Mouse (Mus musculus) granulocyte monocyte progenitor cell, adult 5-6 weeks (primary cell): ENCODE data around the gene Asf1b. TPM values are rescaled to one million over a fixed set of nuclear protein-coding genes. Genes with fewer than 3 reads are reported as not detected.
"Not testable (repeated sequence)": the region's sequence is repeated elsewhere in the genome, so short reads cannot be mapped to it uniquely, and the experiment has no call there.

Experiments used
- ATAC-seq: replicated peaks from 2 replicates; pipeline ENCODE4 v1.8.0; 2016; ENCODE audit warnings: mild to moderate bottlenecking, moderate TSS enrichment, inconsistent platforms; ENCODE audit not compliant: poor library complexity, severe bottlenecking
- total RNA-seq, 2 experiments: library from RNA; stranded (forward) in 1 of 2; stranded (reverse) in 1 of 2; fragments of 200-712, 200-1000 nt in 1 of 2; fragments of >200 nt in 1 of 2; fragmentation: Nextera tagmentation in 1 of 2; gene quantifications; 2 replicates each; pipeline ENCODE4 v1.2.3; 2014 to 2017

Asf1b gene
- total RNA-seq, 2 experiments from 2014 or later: 33.2 to 36.8 TPM

GRCm38 (mm10) chr8:83992488-83992887 lies 37.2 kb downstream of the Asf1b start:
- no peak for ATAC-seq

GRCm38 (mm10) chr8:83994030-83994429 lies 38.7 kb downstream of the Asf1b start:
- no peak for ATAC-seq

GRCm38 (mm10) chr8:83995973-83996372 lies 40.7 kb downstream of the Asf1b start:
- ATAC-seq: no peak

DNA sequence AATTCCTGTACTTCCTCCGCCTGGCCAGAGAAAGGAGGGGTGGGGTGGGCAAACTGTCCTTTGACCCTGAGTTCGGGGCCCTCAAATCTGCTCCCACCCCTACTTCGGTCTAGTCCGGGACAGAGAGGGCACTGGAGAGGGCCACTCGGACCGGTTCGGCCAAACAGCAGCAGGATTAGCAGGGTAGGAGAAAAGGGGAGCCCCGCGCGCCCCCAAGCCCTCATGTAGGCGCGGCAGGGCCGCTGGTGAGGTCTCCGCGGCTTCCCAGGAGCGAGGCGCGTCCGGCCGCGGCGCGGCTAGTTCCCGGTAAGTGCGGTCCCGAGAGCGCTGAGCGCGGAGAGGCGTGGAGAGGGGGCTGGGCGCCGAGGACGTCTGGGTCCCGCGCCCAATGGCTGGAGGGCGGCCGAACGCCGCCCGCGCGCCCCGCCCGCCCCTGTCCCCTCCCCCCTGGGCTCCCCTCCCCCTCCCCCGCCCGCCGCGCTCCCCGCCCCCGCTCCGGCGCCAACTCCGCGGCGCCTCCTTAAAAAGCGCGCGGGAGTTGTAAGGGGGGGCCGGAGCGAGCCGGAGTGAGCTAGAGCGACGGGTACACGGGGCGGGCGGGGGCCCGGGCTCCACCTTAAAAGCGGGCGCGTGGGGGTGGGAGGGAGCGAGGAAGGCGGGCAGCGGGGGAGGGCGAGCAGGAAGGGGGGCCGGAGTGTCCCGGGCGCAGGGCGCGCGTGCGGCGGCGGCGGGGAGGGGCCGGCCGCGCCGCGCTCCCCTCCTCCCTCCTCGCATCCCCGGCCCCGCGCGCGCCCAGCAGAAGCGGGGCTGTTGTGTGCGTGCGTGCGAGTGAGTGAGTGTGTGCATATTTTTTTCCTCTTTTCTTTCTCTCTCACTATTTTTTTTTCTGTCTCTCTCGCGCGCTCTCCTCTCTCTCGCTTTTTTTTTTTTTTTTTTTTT lies 41.5 kb downstream of the Asf1b start:
- peak; percentile 69 for ATAC-seq

DNA sequence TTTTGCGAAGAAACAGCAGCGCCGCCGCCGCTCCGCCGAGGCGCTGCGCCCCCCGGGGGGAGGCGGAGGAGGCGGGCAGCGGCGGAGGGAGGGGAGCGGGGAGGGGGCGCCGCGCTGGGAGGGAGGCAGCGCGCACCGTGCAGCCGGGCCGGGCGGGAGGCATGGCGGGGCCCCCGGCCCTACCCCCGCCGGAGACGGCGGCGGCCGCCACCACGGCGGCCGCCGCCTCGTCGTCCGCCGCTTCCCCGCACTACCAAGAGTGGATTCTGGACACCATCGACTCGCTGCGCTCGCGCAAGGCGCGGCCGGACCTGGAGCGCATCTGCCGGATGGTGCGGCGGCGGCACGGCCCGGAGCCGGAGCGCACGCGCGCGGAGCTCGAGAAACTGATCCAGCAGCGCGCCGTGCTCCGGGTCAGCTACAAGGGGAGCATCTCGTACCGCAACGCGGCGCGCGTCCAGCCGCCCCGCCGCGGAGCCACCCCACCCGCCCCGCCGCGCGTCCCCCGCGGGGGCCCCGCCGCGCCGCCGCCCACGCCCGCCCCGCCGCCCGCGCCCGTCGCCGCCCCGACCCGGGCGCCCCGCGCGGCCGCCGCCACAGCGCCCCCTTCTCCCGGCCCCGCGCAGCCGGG lies 42.3 kb downstream of the Asf1b start, which contains the start of gene Samd1:
Gene Samd1 (plus strand): TSS at position 162 of the 631 bp plus-strand sequence.
- ATAC-seq: no peak

GRCm38 (mm10) chr8:83998231-83999056 lies 43.1 kb downstream of the Asf1b start:
- ATAC-seq: peak; percentile 62

- no peak for ATAC-seq
Measured at GRCm38 (mm10) chr8:83999057-83999705, 43.9 kb downstream of the Asf1b start.

- ATAC-seq: no peak
Measured at GRCm38 (mm10) chr8:83999825-84000224, 44.5 kb downstream of the Asf1b start.

DNA sequence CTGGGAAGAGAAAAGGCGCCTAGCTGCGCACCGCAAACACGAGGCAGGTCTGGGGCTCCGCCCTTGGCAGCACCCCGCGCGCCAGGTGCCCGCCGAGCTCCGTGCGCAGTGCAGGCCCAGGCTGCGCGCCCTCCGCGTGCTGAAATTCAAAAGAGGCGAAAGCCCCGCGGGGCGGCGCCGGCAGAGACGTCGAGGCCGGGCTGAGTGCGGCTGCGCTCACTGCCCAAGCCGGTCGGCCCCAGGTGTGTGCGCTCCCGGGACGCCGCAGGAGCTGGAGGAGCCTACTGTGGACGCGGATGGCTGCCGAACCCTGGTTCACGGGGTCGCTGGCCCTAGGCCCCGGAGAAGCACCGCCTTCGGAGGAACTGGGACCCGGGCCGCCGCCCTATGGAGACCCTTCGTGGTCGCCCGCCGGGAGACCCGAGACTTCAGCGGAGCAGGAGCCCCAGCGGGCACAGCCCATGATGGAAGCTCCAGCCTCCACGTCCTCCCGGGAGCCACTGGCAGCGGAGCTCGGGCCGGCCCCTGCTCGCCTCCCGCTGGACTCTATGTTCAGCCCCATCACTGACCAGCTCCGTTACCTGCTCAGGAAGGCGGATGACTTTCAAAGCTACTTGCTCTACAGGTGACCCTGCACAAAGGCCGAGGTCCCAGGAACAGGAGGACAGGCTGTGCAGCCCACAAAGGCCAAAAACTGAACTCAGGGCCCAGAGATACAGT lies 46.1 kb downstream of the Asf1b start, which contains the start of gene 1700067K01Rik:
Gene 1700067K01Rik (plus strand): TSS at position 222 of the 720 bp plus-strand sequence.
- no peak for ATAC-seq

DNA sequence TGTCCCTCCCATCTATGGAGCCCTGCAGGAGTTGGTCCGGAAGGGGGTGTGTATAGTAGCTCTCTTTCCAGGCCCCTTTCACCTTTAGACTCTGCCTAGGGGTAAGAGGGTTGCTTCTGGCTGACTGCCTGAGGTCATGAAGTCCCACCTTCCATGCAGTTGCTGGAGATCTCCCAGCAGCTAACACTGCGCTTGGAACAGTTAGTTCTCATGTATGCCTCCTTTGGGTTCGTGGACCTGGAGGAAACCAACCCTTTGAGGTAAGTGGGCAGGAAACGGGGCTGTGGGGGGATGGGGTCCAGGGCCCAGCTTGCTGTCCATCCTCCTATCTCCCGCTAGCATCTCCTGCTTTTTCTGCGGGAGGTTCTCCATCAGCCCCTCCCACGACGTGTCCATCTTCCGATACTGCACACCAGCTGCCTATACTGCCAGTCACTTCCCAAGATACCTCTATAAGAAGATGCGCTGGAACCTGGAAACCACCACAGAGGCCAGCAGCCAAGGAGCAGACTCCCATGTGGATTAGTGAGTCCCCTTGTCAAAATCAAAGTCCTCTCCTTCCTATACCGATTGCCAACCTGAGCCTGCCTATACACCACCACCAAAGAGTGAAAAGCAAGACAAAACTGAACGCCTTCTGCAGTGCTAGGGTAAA lies 47.8 kb downstream of the Asf1b start:
- ATAC-seq: no peak

GRCm38 (mm10) chr8:84003612-84004246 lies 48.4 kb downstream of the Asf1b start:
- no peak for ATAC-seq

DNA sequence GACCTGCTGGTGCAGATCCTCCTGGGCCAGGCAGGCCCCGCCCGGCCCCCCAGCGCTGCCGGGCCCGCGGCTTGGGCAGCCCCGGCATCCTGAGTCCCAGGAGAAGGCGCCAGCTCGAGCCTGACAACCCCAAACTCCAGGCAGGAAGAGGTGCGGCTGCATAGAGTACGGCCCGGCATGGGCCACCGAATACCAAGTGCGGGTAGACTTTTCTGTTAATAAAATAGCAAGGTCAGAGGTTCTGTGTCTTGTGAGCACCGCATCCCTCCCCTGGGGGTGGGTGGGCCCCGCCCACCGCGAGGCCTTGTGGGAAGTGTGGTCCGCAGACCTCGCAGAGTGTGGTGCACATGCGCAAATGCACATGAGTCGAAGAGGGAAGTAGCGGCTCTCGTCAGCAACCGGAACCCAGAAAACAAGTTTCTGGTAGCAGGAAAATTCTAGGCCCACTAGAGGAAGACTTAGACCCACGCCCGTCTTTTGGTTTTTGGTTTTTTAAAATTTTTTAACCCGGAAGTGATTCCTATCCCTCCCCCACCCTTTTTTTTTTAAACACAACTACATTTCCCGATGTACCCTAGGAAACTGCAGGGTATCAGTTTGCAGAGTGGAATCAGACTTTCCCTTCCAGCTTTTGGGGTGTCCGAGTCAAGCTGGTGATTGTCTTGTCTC lies 49.4 kb downstream of the Asf1b start:
- ATAC-seq: peak; percentile 99

DNA sequence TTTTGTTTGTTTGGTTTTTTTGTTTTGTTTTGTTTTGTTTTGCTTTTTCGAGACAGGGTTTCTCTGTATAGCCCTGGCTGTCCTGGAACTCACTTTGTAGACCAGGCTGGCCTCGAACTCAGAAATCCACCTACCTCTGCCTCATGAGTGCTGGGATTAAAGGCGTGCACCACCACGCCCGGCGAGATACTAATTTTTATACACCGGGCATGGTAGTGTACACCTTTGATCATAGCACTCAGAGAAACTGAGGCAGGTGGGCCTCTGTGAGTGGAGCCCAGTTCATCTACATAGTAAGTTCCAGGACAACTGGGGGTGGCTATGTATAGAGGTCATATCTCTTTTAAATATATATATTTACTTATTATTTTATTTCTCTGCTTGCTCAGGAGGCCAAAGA lies 50.2 kb downstream of the Asf1b start:
- not testable (repeated sequence) for ATAC-seq

- ATAC-seq: no peak
Measured at GRCm38 (mm10) chr8:84008362-84008761, 53.1 kb downstream of the Asf1b start.

GRCm38 (mm10) chr8:84009876-84010275 lies 54.6 kb downstream of the Asf1b start:
- ATAC-seq: peak; percentile 61

DNA sequence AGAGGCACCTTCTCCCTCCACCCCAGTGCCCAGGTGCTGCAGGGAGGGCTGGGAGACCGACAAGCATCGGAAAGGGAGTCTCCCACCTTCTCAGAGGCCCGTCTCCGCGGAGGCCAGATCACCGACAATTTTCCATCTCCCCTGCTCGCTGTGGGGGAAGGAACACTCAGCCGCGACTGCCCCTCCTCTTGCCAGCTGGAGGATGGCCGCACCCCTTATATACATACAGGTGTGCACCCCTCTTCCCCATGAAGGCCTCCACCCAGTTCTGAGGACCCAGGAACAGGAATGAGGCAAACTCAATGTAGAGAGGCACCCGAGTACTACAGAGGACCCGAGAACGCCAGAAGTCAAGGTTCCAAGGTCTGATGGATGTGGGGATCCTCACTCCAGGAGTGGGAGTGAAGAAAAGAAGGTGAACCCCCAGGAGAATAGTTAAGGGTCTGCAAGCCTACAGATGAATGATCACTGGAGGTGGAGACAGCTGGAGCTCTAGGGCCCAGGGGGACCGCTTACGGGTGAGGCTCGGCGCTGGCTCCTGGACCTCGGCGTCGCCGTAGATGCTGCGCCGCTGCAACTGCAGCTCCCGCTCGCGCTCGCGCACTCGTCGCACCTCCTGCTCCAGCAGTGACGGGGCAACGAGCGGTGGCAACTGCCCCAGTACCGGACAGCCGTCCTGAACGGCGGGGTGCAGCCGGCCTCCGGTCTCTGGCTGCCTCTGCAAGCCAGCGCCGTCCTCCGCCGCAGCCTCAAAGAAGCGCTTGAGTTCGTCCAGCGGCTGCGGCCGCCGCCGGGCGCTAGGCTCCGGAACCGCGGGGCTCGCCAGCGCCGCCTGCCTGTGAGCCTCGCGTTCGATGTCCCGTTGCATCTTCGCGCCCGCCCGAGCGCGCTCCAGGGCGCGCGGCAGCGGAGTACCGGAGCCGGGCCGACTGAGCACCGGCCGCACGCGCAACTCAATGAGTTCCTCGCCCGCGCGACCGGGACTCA lies 55.6 kb downstream of the Asf1b start:
- ATAC-seq: peak; percentile 57
